Mouse (Mus musculus) embryonic fibroblast, embryonic 13.5 days (primary cell): Measurements from ENCODE around the gene Ndufs6. TPM values are rescaled to one million over a fixed set of nuclear protein-coding genes. Genes with fewer than 3 reads are reported as not detected.
A peak's percentile ranks its signal among the peaks of the same experiment; 100 is the strongest.

Experiments
- H3K27ac ChIP-seq: 2 replicates; pipeline ENCODE4 v1.5.1; 2012; ENCODE audit warnings: low read length, control low read depth, inconsistent platforms; ENCODE audit not compliant: insufficient read depth
- H3K4me1 ChIP-seq: 2 replicates; pipeline ENCODE4 v1.6.1; 2011; ENCODE audit warnings: low read length; ENCODE audit not compliant: control insufficient read depth, insufficient read depth
- H3K4me3 ChIP-seq: 2 replicates; pipeline ENCODE4 v1.5.1; 2011; ENCODE audit warnings: mild to moderate bottlenecking, control low read depth, low read length; ENCODE audit not compliant: insufficient read depth
- CTCF ChIP-seq: IDR thresholded peaks from 2 replicates; pipeline ENCODE4 v1.5.1; 2011; ENCODE audit warnings: mild to moderate bottlenecking, control low read depth, low read length, moderate library complexity, borderline replicate concordance; ENCODE audit not compliant: insufficient read depth
- POLR2A ChIP-seq: IDR thresholded peaks from 2 replicates; pipeline ENCODE4 v1.6.1; 2011; ENCODE audit warnings: low read depth, mild to moderate bottlenecking, control low read depth, low read length, moderate library complexity
- polyA plus RNA-seq: library from polyadenylated mRNA; stranded (reverse); fragments of >200 nt; gene quantifications from 2 replicates; pipeline ENCODE4 v1.2.4, GENCODE M21; 2011; ENCODE audit warnings: low read depth; ENCODE audit not compliant: missing spikeins, insufficient read length

Gene Ndufs6
- 102 and 111 TPM in 2 replicates for polyA plus RNA-seq

DNA sequence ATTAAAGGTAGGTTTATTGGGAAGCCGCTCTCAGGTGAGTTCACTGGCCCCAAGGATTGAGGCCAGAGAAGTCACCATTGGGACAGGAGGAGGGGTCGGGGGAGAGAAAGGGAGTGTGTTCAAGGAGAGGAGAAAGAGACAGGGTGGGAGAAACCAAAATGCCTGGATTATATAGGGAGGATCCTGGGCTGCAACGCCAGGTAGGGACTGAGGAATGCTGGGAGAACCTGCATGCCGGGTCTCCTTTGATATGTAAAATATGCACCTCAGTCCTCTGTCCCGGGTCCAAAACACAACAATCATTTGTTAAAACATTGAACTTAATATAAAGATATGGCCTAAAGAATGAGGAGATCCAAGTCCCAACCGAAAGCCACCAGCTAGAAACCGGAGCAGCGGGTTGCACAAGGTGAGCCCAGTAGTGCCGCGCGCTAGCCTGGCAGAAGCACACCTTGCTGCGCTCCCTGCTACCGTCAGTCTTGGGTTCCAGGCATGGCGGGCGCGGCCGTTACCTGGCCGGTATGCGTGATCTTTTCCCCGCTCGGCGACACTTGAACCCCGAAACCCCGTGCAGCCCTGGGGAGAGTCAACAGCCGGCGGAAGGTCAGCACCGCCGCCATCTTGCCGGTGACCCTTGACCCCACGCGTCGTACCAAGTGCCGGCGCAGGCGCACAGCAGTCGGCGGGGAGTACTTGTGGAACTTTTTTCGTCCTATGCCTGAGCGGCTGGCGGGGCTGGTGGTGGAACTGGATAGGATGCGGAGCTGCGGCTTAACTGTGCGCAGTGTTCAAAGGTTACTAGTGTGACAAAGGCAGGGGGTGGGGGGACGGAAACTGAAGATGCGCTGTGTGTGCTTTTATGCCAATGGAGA, at the start of gene Ndufs6, which contains the start of gene Mrpl36:
Gene Ndufs6, minus strand, starts transcription at position 716 of the 872 bp plus-strand sequence.
Gene Mrpl36, plus strand, starts transcription at position 687 of the 872 bp plus-strand sequence.
- Histone ChIP-seq H3K4me3 (peak within 1 kb of the TSS; percentile 64), H3K4me1 (0 out of 2 replicates have a peak, but pooled peaks cover 4% of the 10 kb centered on the region), H3K27ac (no peak within 1 kb of the TSS; the same call in 1 of the 2 replicates)
- TF ChIP-seq POLR2A (peak; percentile 85), CTCF (no peak)

DNA sequence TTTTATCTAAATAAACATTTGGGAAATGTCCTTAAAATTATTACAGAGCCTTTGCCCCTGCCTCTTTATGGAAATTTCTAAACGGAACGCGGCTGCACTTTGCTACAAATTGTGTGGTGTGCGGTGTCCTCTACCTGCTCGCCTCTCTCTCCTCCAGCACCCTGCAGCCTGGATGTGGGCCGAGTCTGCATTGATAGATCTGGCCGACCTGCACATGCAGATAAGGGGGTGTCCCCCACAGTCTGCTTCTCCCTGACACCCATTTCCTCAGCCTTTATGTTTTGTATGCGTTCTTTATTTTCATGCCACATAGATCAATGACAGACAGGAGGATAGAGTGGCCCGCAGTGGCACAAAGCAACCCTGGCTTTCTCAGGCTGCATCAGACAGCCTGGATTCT, 49.3 kb upstream of the Ndufs6 start:
- TF ChIP-seq POLR2A (no peak), CTCF (no peak)
- no peaks in the 10 kb centered on the region for H3K4me1 ChIP-seq
- no peak overlapping the region for H3K27ac ChIP-seq
- no peak overlapping the region for H3K4me3 ChIP-seq

DNA sequence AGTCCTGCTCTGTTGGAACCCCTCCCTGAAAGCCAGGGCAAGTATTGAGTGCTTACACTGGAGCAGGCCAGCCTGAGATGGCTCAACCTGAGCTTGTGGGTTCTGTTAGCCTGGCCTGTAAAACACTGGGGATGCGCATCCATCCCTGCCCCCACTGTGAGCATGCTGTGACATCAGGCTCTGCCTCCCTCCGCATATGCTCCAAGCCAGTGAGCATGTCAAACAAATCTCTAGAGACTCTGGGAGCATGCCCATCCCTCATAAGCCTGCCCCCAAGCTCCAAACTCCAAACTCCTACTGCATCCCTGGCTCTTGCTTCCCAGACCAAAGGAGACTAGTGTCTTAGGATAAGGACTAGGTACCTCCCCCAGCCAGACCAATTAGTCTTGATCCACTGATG, 46.3 kb upstream of the Ndufs6 start:
- no peak overlapping the region for H3K4me3 ChIP-seq
- H3K4me1 ChIP-seq: no peaks in the 10 kb centered on the region
- TF ChIP-seq POLR2A (no peak), CTCF (no peak)
- H3K27ac ChIP-seq: no peak overlapping the region

GRCm38 (mm10) chr13:73373367-73373766, 45.0 kb upstream of the Ndufs6 start:
- Histone ChIP-seq H3K4me3 (no peak overlapping the region), H3K4me1 (no peaks in the 10 kb centered on the region), H3K27ac (no peak overlapping the region)
- TF ChIP-seq POLR2A: no peak
- no peak for TF ChIP-seq CTCF

DNA sequence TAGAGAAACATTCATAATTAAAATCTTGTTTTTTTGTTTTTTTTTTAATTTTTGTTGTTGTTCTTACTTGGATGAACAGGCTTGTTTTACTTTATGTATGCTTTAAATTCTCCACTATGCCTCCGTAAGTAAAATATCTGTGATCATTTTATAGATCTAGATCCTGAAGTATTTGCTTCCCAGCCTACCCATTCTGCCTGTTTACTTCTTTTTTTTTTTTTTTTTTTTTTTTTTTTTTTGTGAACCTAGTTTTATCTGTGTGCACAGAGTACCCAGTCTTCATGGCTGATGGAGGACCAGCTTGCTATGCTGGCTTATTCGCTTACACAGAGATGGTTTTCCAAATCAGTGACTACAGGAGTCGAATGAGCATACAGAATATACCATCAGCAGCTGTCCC, 28.8 kb upstream of the Ndufs6 start:
- TF ChIP-seq CTCF: no peak
- no peak for TF ChIP-seq POLR2A
- Histone ChIP-seq H3K27ac (no peak overlapping the region), H3K4me3 (no peak overlapping the region), H3K4me1 (no peaks in the 10 kb centered on the region)

- TF ChIP-seq CTCF: no peak
- TF ChIP-seq POLR2A: no peak
- no peak overlapping the region for H3K4me3 ChIP-seq
- H3K27ac ChIP-seq: no peak overlapping the region
- no peaks in the 10 kb centered on the region for H3K4me1 ChIP-seq
Observed at GRCm38 (mm10) chr13:73352491-73352890, 24.1 kb upstream of the Ndufs6 start.

DNA sequence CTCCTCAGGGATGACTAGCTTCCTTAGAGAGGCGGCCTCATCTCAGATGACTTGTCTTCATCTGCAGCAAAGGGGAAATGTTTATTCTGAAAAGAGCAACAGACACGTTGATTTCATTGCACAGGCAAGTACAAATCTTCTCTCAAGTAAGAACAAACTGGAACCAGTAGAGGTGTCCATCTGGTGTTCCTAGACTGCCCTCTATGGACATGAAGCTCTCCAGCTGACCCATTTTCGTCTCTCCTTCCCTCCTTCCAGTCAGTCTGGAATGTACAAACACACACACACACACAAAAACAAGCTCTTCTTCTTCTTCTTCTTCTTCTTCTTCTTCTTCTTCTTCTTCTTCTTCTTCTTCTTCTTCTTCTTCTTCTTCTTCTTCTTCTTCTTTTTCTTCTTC, 23.6 kb upstream of the Ndufs6 start:
- TF ChIP-seq POLR2A: no peak
- TF ChIP-seq CTCF: no peak
- H3K4me3 ChIP-seq: no peak overlapping the region
- H3K4me1 ChIP-seq: no peaks in the 10 kb centered on the region; the same call in 1 of the 2 replicates
- no peak overlapping the region for H3K27ac ChIP-seq

- Histone ChIP-seq H3K27ac (no peak overlapping the region), H3K4me3 (no peak overlapping the region), H3K4me1 (no peaks in the 10 kb centered on the region; the same call in 1 of the 2 replicates)
- TF ChIP-seq POLR2A (no peak), CTCF (no peak)
Observed at GRCm38 (mm10) chr13:73350741-73351140, 22.4 kb upstream of the Ndufs6 start.

DNA sequence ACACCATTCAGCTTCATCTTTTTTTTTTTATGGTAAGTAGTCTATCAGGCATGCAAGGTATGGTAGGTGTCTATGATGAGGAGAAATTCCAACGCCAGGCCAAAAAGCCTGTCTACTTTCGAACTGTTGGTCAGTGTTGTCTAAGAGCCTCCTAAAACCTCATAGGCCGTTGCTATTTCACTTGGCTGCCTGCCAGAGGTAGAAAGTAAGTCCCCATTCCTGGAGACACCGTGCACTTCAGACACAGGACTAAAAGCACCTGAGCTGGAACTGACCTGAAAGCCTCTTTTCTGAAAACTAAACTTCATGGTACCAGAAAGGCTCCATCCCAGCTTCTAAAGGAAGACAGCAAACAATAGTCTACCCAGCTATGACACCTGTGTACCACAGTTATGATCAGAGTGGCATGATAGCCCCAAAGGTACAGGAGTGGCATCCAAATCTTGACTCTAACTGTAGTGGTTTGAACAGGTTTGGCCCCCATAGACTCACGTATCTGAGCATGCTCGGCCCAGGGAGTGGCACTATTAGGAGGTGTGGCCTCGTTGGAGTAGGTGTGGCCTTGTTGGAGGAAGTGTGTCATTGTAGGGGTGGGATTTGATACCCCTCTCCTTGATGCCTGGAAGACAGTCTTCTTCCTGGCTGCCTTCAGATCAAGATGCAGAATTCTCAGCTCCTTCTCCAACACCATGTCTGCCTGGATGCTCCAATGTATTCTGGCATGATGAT, 19.7 kb upstream of the Ndufs6 start:
- TF ChIP-seq POLR2A (no peak), CTCF (no peak)
- H3K4me3 ChIP-seq: no peak overlapping the region
- no peaks in the 10 kb centered on the region; the same call in 1 of the 2 replicates for H3K4me1 ChIP-seq
- no peak overlapping the region for H3K27ac ChIP-seq

GRCm38 (mm10) chr13:73347171-73347570, 18.8 kb upstream of the Ndufs6 start:
- TF ChIP-seq POLR2A: no peak
- no peak overlapping the region for H3K4me3 ChIP-seq

More at GRCm38 (mm10) chr13:73347171-73347570, 18.8 kb upstream of the Ndufs6 start:
- Histone ChIP-seq H3K4me1 (no peaks in the 10 kb centered on the region; the same call in 1 of the 2 replicates), H3K27ac (no peak overlapping the region)
